Mouse (Mus musculus) embryonic fibroblast, embryonic 13.5 days (primary cell): ENCODE measurements around the gene Gnl1.

Source experiments
- CTCF ChIP-seq: IDR thresholded peaks from 2 replicates; pipeline ENCODE4 v1.5.1; 2011; ENCODE audit warnings: mild to moderate bottlenecking, control low read depth, low read length, moderate library complexity, borderline replicate concordance; ENCODE audit not compliant: insufficient read depth
- POLR2A ChIP-seq: IDR thresholded peaks from 2 replicates; pipeline ENCODE4 v1.6.1; 2011; ENCODE audit warnings: low read depth, mild to moderate bottlenecking, control low read depth, low read length, moderate library complexity

GRCm38 (mm10) chr17:35930627-35931026 is 49.0 kb upstream of the Gnl1 start:
- no peak for TF ChIP-seq CTCF
- TF ChIP-seq POLR2A, result no peak
